In genomic region chr5:32441992-32442575, GRCm38 (mm10) we compare ENCODE assay signal across 9 mouse cellular contexts.
"Had no signal": no experiment of that assay in that cellular context is flagged by ENCODE, and none has a peak within 500 bp of the region (broad histone marks: within the 10 kb centered on the region; RNA-seq: fewer than 3 reads in every experiment).

No protein-coding gene starts in this region.

- H3K4me1 ChIP-seq: neural tube, embryonic 15.5 days had no signal

- H3K27ac ChIP-seq: limb, embryonic 13.5 days; liver, embryonic 14.5 days; neural tube, embryonic 15.5 days had no signal

- H3K36me3 ChIP-seq: limb, embryonic 13.5 days; neural tube, embryonic 15.5 days had no signal

- H3K27me3 ChIP-seq: limb, embryonic 13.5 days; neural tube, embryonic 15.5 days had no signal

- H3K4me3 ChIP-seq: limb, embryonic 13.5 days; myocyte; neural tube, embryonic 15.5 days had no signal

- H3K4me2 ChIP-seq: limb, embryonic 13.5 days; neural tube, embryonic 15.5 days had no signal

- H3K9me3 ChIP-seq: limb, embryonic 13.5 days; neural tube, embryonic 15.5 days had no signal

- H3K9ac ChIP-seq: limb, embryonic 13.5 days; liver, embryonic 14.5 days; neural tube, embryonic 15.5 days had no signal

- DNase-seq: layer of hippocampus, adult 9-11 months; left cerebral cortex, postnatal 4 days; midbrain, embryonic 14.5 days; right cerebral cortex, adult 18-20 months; right cerebral cortex, postnatal 25 days had no signal
